Mouse (Mus musculus) urinary bladder, postnatal 14 days (tissue): ENCODE measurements at regions not wholly inside any gene's neighbourhood (a gene's known extent, or its start where the extent isn't known, plus 50 kb on each side); places are given as distances from the start of the nearest gene placed in this dataset.

Experiments
- DNase-seq: peaks from one replicate; pipeline ENCODE4 v3.0.0; 2021; ENCODE audit warnings: low spot score

DNA sequence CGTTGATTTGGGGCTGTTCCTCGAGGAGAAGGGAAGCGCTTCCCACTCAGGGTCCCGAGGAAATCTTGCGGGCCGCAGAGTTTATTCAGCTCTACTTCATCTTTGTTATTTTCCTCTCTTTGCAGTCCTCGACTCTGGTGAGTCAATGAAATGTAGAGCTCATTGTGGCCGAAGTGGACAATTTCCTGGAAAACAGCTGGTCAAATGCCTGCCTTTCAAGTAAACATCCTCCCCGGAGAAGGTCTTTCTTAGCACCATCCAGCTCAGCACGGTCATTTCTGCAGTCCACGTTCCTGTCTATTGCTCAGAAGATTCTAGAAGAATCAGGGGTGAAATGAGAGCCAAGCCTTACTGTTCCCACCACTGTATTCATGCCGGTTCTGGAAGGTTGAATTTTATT, 133.0 kb downstream of the Bcas1 start:
- DNase-seq = no peak

DNA sequence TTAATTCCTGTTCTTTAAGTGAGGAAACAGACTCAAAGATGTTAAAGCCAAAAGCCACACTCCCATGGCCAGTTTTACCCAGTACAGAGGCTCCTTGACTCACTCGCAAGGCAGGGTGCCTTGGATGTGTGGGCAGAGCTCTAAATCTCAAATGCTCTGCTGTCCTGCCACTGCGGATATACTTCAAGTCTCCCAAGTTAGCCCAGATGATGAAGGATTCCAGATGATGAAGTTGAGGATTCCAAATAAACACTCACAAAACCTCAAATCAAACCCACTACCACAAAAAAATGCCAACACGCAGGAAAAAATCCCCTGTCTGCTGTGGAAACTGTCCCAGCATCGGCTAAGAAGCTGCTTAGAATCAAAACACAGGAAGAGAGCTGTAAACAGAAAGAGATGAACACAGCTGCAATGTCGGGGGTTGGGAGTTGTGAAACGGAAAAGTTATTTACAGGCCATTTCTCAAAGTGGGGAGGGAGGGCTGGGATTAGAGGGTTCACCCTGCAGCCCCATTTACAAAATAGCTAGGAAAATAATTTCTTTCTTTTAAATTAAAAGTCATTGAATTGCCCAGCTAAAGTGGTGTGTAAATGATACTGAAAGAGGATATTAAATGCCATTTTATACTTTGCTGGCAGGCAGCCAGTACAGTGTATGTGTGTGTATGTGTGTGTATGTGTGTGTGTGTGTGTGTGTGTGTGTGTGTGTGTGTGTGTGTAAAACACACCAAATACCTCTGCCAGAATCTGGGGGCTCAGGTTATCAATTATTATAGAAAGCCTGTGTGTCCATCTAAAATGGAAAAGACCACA, 135.6 kb downstream of the Bcas1 start:
- DNase-seq = no peak

DNA sequence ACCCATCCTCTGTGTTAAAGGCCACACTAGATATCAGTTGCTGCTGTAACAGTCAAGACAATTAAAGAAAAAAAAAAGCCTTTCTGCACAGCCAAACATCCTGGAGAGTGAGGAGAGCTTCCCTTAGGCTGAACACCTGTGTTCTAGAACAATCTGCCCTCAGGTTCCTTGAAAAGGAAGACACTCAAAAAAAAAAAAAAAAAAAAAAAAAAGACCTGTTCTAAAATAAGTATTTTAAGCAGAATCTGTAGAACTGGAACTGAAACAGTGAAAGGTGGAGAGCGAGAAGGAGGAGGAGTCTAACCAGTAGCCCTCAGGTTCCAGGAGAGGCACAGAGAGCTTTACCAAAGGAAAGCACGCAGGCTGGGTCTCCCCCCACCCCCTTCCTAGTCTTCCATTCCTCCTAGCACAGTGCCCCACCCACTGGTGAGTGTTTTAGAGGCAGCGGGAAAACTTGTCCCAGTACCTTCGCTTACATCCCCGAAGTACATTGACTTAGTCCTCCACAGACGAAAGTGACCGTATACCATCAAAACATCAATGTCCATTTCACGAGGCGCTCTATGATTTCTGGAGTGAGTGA, 138.2 kb downstream of the Bcas1 start:
- DNase-seq = no peak

DNA sequence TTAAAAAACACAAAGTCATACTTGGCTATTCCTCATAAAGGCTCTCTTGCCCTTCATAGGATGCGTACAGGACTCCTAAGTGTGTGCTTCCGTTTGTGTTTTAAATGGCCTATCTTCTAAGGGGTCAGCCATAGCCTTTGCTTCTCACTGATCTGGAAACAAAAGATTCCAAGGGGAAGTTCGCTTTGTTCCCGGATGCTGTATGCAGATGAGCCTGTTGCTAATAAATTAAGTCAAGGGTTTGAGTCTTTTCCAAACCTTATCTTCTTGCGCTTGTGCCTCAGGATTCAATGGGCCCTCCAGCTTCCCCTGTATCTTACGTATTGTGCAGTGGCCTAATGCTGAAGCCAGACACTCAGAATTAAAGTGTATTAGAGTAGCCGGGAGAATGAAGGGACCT, 138.9 kb downstream of the Bcas1 start:
- DNase-seq = no peak

DNA sequence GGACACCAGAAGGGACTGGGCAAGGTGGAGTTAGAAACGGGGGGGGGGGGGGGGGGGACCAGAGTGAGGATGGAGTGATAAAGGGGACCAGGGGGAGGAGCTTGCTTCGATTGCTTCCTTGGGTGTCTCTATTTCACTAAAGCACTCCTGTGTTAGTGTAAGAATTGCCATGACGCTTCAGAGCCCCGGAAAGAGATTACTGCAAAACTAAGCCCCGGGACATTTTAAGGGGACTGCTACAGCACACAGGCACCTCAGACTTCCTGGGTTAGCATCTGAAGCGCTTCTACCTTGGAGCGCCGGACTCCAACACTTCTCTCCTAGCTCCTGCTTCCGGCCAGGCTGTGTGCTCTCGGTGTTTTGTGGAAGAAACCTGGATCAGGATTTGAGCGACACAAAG, 139.4 kb downstream of the Bcas1 start:
- DNase-seq = no peak

DNA sequence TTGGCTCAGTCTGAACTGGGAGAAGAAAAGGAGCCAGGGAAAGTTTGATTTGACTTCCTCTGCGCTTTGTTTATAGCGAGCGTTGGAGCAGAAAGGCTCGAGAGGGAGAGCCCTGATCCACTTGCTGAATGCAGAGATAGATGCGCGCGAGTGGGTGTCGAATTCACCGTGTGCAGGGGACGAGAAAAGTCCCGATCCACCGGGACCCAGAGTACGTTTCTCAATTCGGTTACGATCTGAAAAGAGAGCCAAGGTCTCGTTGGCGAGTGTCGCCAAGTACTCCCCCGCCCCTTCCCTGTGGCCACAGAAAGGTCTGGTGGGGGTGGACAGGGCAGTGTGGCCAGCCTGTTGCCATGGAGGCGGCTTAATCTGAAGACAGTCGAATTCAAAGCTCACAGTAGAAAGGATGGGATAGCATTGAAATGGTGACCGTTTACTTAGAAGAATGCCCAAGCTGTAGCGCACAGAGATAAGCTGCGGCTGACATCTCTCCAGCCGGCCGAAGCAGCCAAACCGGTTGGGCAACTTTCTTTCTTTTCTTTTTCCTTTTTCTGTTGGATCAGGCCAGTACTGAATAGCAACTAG, 139.5 kb upstream of the Zfp217 start:
- DNase-seq = peak; percentile 85

DNA sequence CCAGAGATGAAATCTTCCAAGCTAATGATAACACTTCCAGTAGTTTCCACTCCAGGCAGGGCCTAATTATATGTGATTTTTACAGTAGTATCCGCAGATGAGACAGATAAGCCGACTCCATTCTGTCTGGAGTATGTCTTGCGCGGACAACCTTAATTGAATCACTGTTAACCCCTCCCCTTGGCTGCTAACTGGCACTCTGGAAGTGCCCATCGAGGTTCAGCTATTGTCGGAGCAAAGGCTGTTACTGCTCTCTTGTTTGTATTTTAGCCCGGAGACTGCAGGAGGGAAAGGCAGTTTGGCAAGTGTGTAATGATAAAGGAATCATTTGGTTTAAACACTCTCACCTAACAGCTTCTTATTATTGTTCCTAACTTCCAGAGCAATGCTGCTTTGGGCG, 138.9 kb upstream of the Zfp217 start:
- no peak for DNase-seq

DNA sequence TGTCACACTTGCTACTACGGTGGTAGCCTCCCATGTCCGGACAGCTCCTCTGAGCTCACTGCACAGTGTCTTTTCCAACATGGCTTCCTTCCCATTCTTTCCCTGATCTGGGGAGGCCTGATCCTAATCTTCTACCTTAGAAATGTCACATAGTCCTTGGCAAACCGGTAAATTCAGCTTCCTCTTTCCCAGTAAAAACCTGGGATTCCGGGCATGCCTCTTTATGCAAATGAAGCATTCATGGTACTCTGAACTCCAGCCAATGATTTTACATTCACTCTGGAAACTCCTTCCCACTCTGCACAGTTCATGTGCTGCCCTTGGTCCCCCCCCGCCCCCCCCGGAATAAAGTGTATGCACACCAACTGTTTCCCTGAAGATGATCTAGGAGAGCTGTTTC, 134.6 kb upstream of the Zfp217 start:
- no peak for DNase-seq

DNA sequence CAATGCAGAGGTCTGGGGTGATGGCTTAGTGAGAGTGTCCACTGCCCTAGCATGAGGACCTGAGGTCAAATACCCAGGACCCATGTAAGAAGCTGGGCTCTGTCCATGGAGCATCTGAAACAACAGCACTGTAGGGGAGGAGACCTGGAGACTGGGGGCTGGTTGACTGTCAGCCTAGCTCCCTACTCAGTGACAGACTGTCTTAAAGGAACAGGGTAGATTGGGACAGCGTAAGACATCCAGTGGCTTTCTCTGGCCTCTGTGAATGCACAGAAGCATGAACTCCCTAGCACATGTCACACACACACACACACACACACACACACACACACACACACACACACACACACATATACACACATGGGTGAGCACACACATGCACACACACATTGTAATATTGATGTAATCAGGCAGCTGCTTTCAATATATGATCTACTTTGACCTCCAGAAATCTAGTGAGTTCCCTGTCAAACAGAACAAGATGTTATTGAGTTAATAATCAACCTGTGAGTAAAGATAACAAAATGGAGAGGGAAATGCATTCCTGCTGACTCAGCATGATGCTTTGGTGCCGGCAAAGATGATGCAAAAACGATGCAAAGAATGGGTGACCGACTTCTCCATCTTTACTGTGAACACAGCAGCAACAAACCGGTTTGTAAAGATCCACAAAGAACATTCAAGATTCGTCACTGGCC, 133.6 kb upstream of the Zfp217 start:
- DNase-seq = no peak

DNA sequence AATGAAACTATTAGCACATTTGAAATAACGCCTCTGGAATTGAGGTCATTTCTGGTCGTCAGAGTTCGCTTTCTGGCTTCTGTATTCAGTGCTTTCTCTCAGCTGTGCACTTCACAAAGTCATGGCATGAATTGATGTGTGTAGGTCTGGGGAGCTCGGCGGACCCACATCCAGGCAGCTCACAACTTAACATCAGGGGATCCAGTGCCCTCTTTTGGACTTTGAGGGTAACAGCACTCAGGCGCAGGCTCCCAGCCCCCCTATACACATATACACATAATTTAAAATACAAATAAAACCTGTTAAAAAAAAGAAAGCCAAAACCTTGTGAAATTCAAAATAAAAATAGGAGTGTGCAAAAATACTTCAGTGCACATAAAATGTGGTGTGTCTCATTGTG, 132.8 kb upstream of the Zfp217 start:
- DNase-seq = no peak

DNA sequence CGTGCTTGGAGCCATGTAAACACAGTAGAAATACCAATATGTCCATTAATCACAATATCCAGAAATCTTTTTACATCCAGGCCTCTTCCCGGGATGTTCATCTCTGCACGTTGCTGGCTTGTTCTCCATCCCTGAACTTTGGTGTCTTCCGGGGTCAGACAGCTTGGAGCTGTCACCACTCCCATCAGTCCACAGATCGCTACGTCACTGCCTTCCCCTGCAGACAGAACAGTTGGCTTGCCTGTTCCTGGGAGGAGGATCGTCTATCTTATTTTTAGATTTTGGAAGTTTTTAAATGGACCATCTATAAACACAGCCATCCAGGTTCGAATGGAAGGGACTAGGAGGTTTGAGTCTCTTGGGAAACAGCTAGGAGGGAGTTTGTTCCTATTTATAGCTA, 130.0 kb upstream of the Zfp217 start:
- no peak for DNase-seq

DNA sequence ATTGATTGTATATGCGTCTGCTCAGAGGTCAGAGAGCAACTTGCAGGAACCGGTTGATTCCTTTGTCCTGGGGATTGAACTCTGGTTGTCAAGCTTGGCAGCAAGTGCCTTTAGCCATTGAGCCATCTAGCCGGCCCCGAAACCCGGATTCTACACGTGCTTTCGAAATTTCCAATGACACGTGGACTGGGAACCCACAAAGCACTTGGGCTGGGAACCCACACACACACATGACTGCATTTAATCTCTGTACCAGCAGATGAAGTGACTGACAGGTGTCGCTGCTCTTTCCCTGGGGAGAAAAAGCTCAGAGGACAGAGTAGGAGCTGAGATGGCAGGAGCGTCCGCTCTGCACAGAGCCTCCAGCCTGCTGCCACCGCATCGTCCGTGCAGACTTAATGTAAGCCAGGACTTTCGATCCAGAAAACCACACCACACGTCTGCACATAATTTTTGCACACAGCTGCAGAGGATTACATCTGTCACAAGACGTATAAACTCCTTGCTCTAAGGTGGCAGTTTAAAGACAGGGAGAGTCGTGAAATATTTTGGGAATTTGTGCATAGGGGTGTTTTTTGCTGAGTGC, 129.4 kb upstream of the Zfp217 start:
- no peak for DNase-seq

DNA sequence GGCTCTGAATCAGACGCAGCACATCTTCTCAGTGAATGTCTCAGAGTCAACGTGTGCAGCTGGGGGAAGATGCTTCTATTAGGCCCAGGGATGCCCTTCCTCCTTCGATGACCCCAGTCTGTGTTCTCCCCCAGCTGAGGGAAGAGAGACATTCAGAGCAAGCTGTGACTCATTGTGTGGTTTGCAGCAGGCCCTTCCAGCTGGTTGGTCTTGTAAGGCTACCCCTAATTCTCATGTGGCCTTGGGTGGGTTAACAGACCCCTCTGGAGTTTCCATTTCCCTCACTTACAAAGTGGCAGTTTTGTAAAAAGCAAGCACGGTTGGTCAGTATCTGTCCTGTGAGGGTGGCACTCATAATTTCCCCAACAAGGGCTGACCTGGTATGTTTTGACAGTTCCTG, 127.8 kb upstream of the Zfp217 start:
- no peak for DNase-seq

DNA sequence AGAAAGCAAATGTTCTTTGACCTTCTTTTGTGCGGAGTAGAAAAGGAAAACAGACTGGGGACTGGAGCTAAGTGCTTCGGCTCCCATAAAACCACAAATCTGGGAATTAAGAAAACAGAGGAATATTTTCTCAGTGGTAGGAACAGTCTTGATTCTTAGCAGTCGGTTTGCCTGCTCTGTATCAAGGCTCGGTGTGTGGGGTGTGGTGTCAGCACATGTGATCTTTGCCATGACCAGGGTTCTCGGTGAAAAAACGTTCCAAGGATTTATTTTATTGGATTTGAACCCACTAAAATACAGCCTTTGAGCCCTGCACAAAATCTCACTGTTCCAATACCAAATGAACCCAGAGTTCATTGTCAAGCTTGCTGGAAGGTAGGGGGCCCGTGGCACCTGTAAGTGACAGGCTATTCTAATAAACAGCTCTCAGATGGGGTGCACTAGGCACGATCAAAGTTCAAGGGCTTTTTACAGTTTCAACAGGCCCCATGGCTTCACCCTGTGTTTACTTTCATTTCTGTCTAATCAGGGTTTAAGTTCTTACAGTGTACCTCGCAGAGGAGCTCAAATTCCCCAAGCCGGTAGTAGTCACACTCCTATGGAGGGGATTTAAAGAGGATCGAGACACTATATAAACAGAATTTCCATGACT, 122.1 kb upstream of the Zfp217 start:
- DNase-seq = no peak

DNA sequence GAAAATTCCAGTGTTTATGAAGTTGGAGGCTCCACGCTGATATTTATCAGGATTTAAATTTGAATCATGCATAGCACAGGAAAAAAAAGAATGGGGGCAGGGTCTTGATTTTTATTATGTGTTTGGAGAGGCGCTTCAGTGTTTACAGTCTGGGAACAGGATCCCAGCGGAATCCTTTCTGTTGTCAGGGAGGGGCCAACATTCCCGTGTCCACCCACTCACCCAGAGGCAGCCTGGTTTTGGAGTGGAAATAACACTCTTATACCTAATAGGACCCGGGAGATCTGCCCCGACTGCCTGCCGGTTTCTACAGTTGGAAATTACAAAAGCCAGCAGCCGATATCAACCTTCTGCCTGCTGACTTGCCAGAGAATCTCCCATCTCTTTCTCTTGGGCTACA, 120.2 kb upstream of the Zfp217 start:
- DNase-seq = no peak

DNA sequence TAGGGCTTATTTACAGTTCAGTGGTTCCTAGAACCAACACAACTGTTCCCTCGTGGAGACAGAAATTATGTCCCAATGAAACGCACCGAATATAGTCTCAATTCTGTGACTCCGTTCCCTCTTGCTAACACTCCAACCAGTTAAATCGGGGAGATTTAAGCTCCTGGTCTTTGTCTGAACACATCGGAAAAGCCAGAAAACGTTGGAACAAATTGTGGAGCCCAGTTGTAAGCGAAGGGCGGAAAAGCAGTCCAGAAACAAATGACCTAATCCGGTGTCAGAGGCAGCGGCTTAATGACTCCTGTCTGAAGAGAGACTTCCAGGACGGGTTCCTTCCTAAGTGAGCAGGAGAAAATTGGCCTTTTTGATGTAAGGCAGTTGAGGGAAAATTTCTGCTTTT, 119.2 kb upstream of the Zfp217 start:
- no peak for DNase-seq

DNA sequence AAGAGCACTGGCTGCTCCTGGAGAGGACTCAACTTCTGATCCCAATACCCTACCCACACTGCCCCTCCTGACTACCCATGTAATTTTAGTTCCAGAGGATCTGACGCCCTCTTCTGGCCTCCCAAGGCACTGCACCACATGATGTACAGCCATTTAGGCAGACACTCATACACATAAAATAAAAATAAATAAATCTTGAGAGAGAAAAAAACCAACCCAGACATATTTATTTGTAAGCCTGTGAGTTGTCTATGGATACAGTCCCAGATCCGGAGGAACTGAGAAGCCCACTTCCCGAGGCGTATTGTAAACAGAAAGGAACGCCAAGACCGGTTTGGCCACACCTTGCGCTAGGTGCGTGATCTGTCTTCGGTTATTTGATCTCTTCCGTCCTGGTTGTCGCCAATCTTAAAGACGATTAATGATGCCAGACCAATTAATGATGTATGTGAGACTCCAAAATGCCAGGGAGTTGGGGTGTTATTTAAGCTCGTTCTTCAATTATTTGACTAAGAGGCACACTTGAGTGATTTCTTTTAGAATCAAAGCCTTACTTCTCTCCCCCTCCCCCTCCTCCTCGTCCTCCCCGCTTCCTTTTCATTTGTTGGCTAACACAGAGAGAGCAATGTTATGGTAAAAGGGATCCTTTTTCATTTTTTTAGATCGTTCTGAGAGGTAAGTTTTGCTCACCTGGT, 118.7 kb upstream of the Zfp217 start:
- peak; percentile 58 for DNase-seq

DNA sequence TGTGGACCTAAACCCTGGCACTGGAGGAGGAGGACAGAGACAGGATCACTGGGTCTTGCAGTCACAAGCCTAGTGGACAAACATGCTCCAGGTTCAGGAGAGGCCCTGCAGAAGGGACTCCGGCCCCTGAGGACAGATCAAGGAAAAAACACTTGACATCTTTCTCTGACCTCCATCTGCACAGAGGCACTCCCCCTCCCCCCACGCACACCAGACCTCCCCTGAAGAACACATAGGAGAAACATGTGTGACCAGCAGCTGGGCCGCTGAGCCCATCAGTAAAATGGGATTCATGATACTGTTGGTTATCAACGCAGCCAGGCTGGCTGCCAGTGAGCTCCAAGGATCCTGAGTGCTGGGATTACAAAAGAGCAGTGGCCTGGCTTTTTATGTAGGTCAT, 115.7 kb upstream of the Zfp217 start:
- DNase-seq = no peak

DNA sequence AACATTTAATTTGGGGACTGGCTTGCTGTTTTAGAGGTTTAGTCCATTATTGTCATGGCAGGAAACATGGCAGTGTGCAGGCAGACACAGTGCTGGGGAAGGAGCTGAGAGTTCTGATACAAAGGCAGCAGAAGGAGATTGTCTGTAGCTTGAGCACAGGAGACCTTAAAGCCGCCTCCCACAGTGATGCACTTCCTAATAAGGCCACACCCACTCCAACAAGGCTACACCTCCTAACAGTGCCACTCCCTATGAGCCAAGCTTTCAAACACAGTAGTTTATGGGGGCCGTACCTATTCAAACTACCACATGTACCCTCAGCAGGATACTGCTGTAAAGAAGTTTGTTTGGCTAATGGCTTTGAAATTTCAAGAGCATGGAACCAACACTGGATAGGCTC, 113.3 kb upstream of the Zfp217 start:
- DNase-seq = no peak

DNA sequence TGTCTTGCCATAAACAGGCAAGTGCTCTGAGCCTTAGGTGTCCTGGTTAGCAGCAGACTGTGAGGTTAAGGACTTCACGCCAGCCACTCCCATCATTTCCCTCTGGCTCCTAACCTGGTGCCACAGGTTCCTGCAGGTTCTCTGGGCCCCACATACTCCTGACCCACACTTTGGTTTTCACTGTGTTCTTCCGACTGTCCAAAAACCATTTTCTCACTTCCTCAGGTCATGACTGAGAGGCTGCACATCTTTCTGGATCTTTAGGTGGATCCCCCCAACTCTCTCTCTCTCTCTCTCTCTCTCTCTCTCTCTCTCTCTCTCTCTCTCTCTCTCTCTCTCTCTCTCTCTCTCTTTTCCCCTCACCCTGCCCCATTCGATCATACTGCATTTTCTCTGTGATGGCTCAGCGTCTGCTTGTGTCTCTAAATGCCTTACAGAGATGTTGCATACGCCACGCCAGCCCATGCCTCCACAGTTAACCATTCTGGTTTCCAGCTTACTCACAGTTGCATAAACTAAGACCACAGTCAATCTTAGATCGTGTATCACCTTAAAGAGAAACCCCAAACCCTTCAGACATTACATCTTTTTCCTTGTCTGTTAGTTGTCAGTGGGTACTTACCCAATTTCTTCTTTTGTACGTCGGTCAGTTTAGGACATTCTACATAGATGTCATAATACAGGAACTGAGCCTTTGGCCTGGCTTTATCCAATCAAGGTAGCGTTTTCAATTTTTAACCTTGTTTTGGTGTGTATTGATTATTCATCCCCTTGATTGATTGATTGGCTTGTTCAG, 112.0 kb upstream of the Zfp217 start:
- no peak for DNase-seq

DNA sequence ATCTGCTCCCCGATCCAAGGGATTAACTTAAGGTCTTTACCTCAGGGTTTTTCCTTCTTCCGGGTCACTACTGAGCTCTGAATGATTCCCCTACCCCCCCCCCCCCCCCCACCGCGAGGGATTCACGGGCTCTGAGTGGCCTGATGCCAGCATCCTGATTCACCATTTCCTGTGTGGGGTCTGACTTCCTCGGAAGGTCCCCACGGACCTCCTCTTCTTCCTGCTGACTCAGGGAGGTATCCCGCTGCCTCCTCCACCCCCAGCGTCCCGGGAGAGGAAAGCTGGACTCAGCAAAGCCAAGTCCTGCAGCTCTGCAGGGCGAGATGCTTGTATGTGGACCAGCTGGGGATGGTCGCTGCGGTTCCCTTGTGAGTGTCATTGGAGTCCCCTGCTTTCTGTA, 110.5 kb upstream of the Zfp217 start:
- DNase-seq = no peak
